Mouse (Mus musculus) erythroblast, embryonic 14.5 days (primary cell): Measurements from ENCODE around the gene Gm20517.

Experiments used
- GATA1 ChIP-seq: IDR thresholded peaks from 2 replicates; pipeline ENCODE4 v1.6.1; 2012; ENCODE audit warnings: low read length, inconsistent platforms, mixed read lengths
- TAL1 ChIP-seq: IDR thresholded peaks from 3 replicates; pipeline ENCODE4 v1.6.1; 2012; ENCODE audit warnings: low read length, inconsistent platforms, mixed read lengths

DNA sequence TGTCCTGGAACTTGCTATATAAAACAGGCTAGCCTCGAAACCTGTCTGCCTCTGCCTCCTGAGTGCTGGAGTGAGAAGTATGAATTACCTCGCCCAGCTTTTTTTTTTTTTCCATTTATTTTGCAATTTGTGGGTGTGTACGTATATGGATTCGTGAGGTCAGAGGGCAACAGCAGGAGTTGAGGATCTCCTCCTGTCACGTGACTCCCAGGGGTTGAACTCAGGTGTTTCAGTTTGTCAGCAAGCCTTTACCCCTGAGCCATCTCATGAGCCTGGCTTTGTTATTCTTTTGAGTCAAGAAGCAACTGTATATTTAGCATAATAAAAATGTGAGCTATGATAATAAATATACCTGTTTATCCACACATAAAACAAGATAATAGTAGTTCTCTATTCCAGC lies 44.3 kb downstream of the Gm20517 start:
- no peak for TF ChIP-seq GATA1
- TF ChIP-seq TAL1: no peak
